Mouse (Mus musculus): Measurements from ENCODE around the gene Trim30c. TPM values are rescaled to one million over a fixed set of nuclear protein-coding genes. Genes with fewer than 3 reads are reported as not detected.
A peak's percentile ranks its signal among the peaks of the same experiment; 100 is the strongest.

The Trim30c gene
- total RNA-seq (2012; rRNA removed) (0.12 and 0.13 TPM in 2 replicates), polyA plus RNA-seq (2012; ENCODE audit: insufficient read depth in 1 of 2, insufficient read length in 2 of 2, low read depth in 1 of 2, low replicate concordance in 2 of 2, missing spikeins in 1 of 2) (not detected)

GRCm38 (mm10) chr7:104400698-104401097 is at the start of gene Trim30c:
Gene Trim30c, minus strand, starts transcription at chr7:104400837.
- Histone ChIP-seq H3K9me3 (replicated peaks; ENCODE audit: insufficient read depth, low read length) (no peaks in the 10 kb centered on the region), H3K79me2 (ENCODE audit: control insufficient read depth, insufficient read depth, low read length, poor library complexity) (no peaks in the 10 kb centered on the region), H3K27ac (ENCODE audit: control insufficient read depth, low read depth, low read length) (no peak within 1 kb of the TSS), H3K4me1 (ENCODE audit: control insufficient read depth in 1 of 2, insufficient read depth in 2 of 2, low read length in 2 of 2) (no peaks in the 10 kb centered on the region), H3K9ac (ENCODE audit: control insufficient read depth, low read depth, low read length, poor library complexity, severe bottlenecking) (no peak within 1 kb of the TSS), H3K4me3 (ENCODE audit: control insufficient read depth in 1 of 2, insufficient read depth in 1 of 2, low read depth in 2 of 2, low read length in 2 of 2) (peak within 1 kb of the TSS in 1 of 2 experiments; percentile 21; a peak in 1 of 4 replicates), H3K27me3 (ENCODE audit: control insufficient read depth in 1 of 2, insufficient read depth in 2 of 2, low read length in 2 of 2) (no peaks in the 10 kb centered on the region; a peak in 1 of 4 replicates), H3K36me3 (ENCODE audit: control insufficient read depth in 1 of 2, insufficient read depth in 2 of 2, low read length in 2 of 2) (no peaks in the 10 kb centered on the region)
- DNase-seq (ENCODE audit: low read depth, low spot score), result peak; percentile 5
- TF ChIP-seq NELFE (IDR thresholded peaks at IDR 0.05; ENCODE audit: low read depth, low read length) (no peak), MAFK (IDR thresholded peaks at IDR 0.05; ENCODE audit: borderline replicate concordance, low read depth, low read length) (no peak), ZNF384 (IDR thresholded peaks at IDR 0.05; ENCODE audit: low read depth, low read length) (no peak)

- Histone ChIP-seq H3K79me2 (ENCODE audit: control insufficient read depth, insufficient read depth, low read length, poor library complexity) (no peaks in the 10 kb centered on the region; the same call in 1 of the 2 replicates), H3K4me1 (ENCODE audit: control insufficient read depth in 1 of 2, insufficient read depth in 2 of 2, low read length in 2 of 2) (no peaks in the 10 kb centered on the region), H3K9me3 (replicated peaks; ENCODE audit: insufficient read depth, low read length) (no peaks in the 10 kb centered on the region), H3K9ac (ENCODE audit: control insufficient read depth, low read depth, low read length, poor library complexity, severe bottlenecking) (peak overlapping the region; percentile 65), H3K36me3 (ENCODE audit: control insufficient read depth in 1 of 2, insufficient read depth in 2 of 2, low read length in 2 of 2) (no peaks in the 10 kb centered on the region; a peak in 1 of 4 replicates), H3K4me3 (ENCODE audit: control insufficient read depth in 1 of 2, insufficient read depth in 1 of 2, low read depth in 2 of 2, low read length in 2 of 2) (peak overlapping the region; percentile 59 to 70), H3K27me3 (ENCODE audit: control insufficient read depth in 1 of 2, insufficient read depth in 2 of 2, low read length in 2 of 2) (no peaks in the 10 kb centered on the region), H3K27ac (ENCODE audit: control insufficient read depth, low read depth, low read length) (peak overlapping the region; percentile 62)
- TF ChIP-seq CHD2 (IDR thresholded peaks at IDR 0.05; ENCODE audit: low read length) (no peak), ETS1 (IDR thresholded peaks at IDR 0.05; ENCODE audit: low read depth, low read length) (peak; percentile 50), POLR2A (IDR thresholded peaks at IDR 0.05; ENCODE audit: control insufficient read depth in 1 of 2, insufficient read depth in 1 of 2, low read depth in 1 of 2, low read length in 2 of 2, poor library complexity in 1 of 2) (peak; percentile 25 to 56; a peak in 1 of 4 replicates), ZNF384 (IDR thresholded peaks at IDR 0.05; ENCODE audit: low read depth, low read length) (peak; percentile 91), SIN3A (IDR thresholded peaks at IDR 0.05; ENCODE audit: low read length) (peak; percentile 72), ZC3H11A (IDR thresholded peaks at IDR 0.05; ENCODE audit: low read depth, low read length) (no peak), NELFE (IDR thresholded peaks at IDR 0.05; ENCODE audit: low read depth, low read length) (peak; percentile 64; the same call in 1 of the 2 replicates), SMC3 (IDR thresholded peaks at IDR 0.05; ENCODE audit: low read depth, low read length) (peak; percentile 47), CTCF (IDR thresholded peaks at IDR 0.05 in 2 of 3, conservative IDR thresholded peaks at IDR 0.05 in 1 of 3; ENCODE audit: control insufficient read depth in 1 of 3, insufficient read depth in 1 of 3, low read depth in 2 of 3, low read length in 3 of 3, poor library complexity in 1 of 3, severe bottlenecking in 1 of 3) (peak; percentile 18 to 63 (median 26); a peak in 4 of 6 replicates), ZMIZ1 (IDR thresholded peaks at IDR 0.05; ENCODE audit: low read depth, low read length) (no peak), POLR2AphosphoS5 (IDR thresholded peaks at IDR 0.05; ENCODE audit: borderline replicate concordance, low read depth, low read length) (no peak), POLR2AphosphoS2 (IDR thresholded peaks at IDR 0.05; ENCODE audit: low read length) (no peak; the same call in 1 of the 2 replicates), RAD21 (IDR thresholded peaks at IDR 0.05; ENCODE audit: low read depth, low read length) (peak; percentile 50), ELF1 (IDR thresholded peaks at IDR 0.05; ENCODE audit: low read depth, low read length) (peak; percentile 61; the same call in 1 of the 2 replicates)
- DNase-seq (ENCODE audit: low read depth, low spot score), result peak; percentile 82
Observed at GRCm38 (mm10) chr7:104445961-104446645, 45.5 kb upstream of the Trim30c start.
